Mouse (Mus musculus): ENCODE measurements around the gene Ube2d2b.

Gene Ube2d2b

GRCm38 (mm10) chr5:107848964-107849363 is 19.1 kb downstream of the Ube2d2b start:
- in situ Hi-C loops (cut with MboI, MseI), result loop anchor here in 1 of 2 experiments (25.0 kb wide), 1 partner anchor 962 kb away; no protein-coding TSS in a partner anchor

- in situ Hi-C loops (cut with MboI, MseI), result loop anchor here in 1 of 2 experiments (5.0 to 25.0 kb wide), 2 partner anchors 57 to 1417 kb away; no protein-coding TSS in a partner anchor
Measured at GRCm38 (mm10) chr5:107853807-107854206, 23.9 kb downstream of the Ube2d2b start.

GRCm38 (mm10) chr5:107854556-107854955 is 24.7 kb downstream of the Ube2d2b start:
- in situ Hi-C loops (cut with MboI, MseI), result loop anchor here in 1 of 2 experiments (5.0 to 25.0 kb wide), 2 partner anchors 57 to 1417 kb away; no protein-coding TSS in a partner anchor

GRCm38 (mm10) chr5:107855546-107855945 is 25.6 kb downstream of the Ube2d2b start:
- in situ Hi-C loops (cut with MboI, MseI), result loop anchor here in 1 of 2 experiments (25.0 kb wide), 1 partner anchor 1418 kb away; no protein-coding TSS in a partner anchor

GRCm38 (mm10) chr5:107858963-107859362 is 29.1 kb downstream of the Ube2d2b start:
- in situ Hi-C loops (cut with MboI, MseI), result loop anchor here in 1 of 2 experiments (25.0 kb wide), 1 partner anchor 1422 kb away; no protein-coding TSS in a partner anchor

- in situ Hi-C loops (cut with MboI, MseI), result loop anchor here (5.0 to 25.0 kb wide), 3 partner anchors 82 to 1427 kb away; no protein-coding TSS in a partner anchor
Measured at GRCm38 (mm10) chr5:107863971-107864370, 34.1 kb downstream of the Ube2d2b start.

GRCm38 (mm10) chr5:107866127-107867126 is 36.5 kb downstream of the Ube2d2b start:
- in situ Hi-C loops (cut with MboI, MseI), result loop anchor here in 1 of 2 experiments (25.0 kb wide), 1 partner anchor 1429 kb away; no protein-coding TSS in a partner anchor

GRCm38 (mm10) chr5:107867970-107868904 is 38.3 kb downstream of the Ube2d2b start:
- in situ Hi-C loops (cut with MboI, MseI), result loop anchor here in 1 of 2 experiments (25.0 kb wide), 1 partner anchor 1431 kb away; no protein-coding TSS in a partner anchor

- in situ Hi-C loops (cut with MboI, MseI), result loop anchor here in 1 of 2 experiments (25.0 kb wide), 1 partner anchor 1432 kb away; no protein-coding TSS in a partner anchor
Measured at GRCm38 (mm10) chr5:107868905-107869424, 39.1 kb downstream of the Ube2d2b start.

- in situ Hi-C loops (cut with MboI, MseI), result loop anchor here in 1 of 2 experiments (25.0 kb wide), 1 partner anchor 1432 kb away; no protein-coding TSS in a partner anchor
Measured at GRCm38 (mm10) chr5:107869701-107870100, 39.8 kb downstream of the Ube2d2b start.

GRCm38 (mm10) chr5:107873330-107873729 is 43.4 kb downstream of the Ube2d2b start:
- in situ Hi-C loops (cut with MboI, MseI), result loop anchor here in 1 of 2 experiments (25.0 kb wide), 1 partner anchor 1436 kb away; no protein-coding TSS in a partner anchor

GRCm38 (mm10) chr5:107873886-107874302 is 44.0 kb downstream of the Ube2d2b start:
- in situ Hi-C loops (cut with MboI, MseI), result loop anchor here in 1 of 2 experiments (25.0 kb wide), 1 partner anchor 1437 kb away; no protein-coding TSS in a partner anchor

GRCm38 (mm10) chr5:107874561-107875260 is 44.8 kb downstream of the Ube2d2b start, which contains the start of gene Evi5:
TSS of gene Evi5 (minus strand) at chr5:107875107.
- in situ Hi-C loops (cut with MboI, MseI), result loop anchor here (5.0 to 25.0 kb wide), 3 partner anchors 32 to 1437 kb away; no protein-coding TSS in a partner anchor

GRCm38 (mm10) chr5:107875261-107875611 is 45.3 kb downstream of the Ube2d2b start:
- in situ Hi-C loops (cut with MboI, MseI), result loop anchor here (5.0 kb wide), 2 partner anchors 33 to 268 kb away; no protein-coding TSS in a partner anchor

GRCm38 (mm10) chr5:107877053-107877452 is 47.2 kb downstream of the Ube2d2b start:
- in situ Hi-C loops (cut with MboI, MseI), result loop anchor here (5.0 kb wide), 2 partner anchors 35 to 270 kb away; no protein-coding TSS in a partner anchor

- in situ Hi-C loops (cut with MboI, MseI), result no loop called here
Measured at GRCm38 (mm10) chr5:107880710-107881109, 50.8 kb downstream of the Ube2d2b start.
